Mouse (Mus musculus): ENCODE results near the gene Btn1a1.

DNA sequence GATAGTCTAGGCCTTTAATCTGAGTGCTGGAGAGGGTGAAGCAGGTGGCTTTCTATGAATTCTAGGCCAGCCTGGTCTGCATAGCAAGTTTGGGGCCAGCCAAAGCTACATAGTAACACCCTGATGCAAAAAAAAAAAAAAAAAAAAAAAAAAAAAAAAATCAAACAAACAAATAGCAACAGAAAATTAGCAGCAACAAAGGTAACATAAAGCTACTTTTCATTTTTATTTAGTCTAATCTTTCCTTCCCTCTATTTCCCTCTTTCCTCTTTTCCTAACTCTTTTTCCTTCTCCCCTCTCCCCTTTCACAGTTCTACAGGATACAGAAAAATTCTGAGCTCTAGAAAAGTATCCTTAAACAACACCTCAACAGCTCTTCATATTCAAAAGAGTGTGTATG is 3.0 kb downstream of the Btn1a1 start:
- TF ChIP-seq CTCF (IDR thresholded peaks at IDR 0.05; ENCODE audit: low read depth) = no peak
- no peak for TF ChIP-seq EP300 (IDR thresholded peaks at IDR 0.05; ENCODE audit: low read depth)
